Mouse (Mus musculus): ENCODE measurements around the gene Ap5s1. TPM values are rescaled to one million over a fixed set of nuclear protein-coding genes. Genes with fewer than 3 reads are reported as not detected.

Ap5s1 gene
- polyA plus RNA-seq (2016; fragmentation: Nextera tagmentation; extraction: Ambion mirVana), result 25.9 and 28.9 TPM in 2 replicates

DNA sequence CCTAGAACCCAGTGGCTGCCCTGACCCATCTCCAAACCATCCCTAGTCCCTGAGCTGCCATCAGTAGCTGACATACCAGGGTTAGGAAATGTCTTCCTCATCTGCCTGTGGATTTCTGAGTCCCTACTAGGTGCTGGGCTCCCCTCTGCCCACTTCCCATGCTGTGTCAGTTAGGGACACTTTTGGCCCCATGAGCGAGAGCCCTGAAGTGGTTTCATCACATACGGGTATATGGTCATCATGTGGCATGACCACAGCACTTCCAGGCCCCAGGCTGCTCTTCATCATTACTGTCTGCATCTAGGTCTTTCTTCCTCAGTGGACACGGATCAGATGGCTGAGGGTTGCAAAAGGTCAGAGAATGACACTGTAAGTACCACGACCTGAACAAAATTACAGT lies at the start of gene Ap5s1:
Ap5s1 (plus strand) TSS at position 301 of the 400 bp plus-strand sequence.
- Histone ChIP-seq H3K9me3 (replicated peaks) (no peaks in the 10 kb centered on the region), H3K4me1 (peaks cover 30% of the 10 kb centered on the region), H3K36me3 (peaks cover 9% of the 10 kb centered on the region), H3K27ac (replicated peaks) (no peak within 1 kb of the TSS), H3K4me3 (no peak within 1 kb of the TSS), H3K27me3 (ENCODE audit: low read depth, poor library complexity, severe bottlenecking) (no peaks in the 10 kb centered on the region)
- 85% methylated on average over 4 of the region's 4 CpGs for WGBS
- no peak for DNase-seq (ENCODE audit: low spot score)

DNA sequence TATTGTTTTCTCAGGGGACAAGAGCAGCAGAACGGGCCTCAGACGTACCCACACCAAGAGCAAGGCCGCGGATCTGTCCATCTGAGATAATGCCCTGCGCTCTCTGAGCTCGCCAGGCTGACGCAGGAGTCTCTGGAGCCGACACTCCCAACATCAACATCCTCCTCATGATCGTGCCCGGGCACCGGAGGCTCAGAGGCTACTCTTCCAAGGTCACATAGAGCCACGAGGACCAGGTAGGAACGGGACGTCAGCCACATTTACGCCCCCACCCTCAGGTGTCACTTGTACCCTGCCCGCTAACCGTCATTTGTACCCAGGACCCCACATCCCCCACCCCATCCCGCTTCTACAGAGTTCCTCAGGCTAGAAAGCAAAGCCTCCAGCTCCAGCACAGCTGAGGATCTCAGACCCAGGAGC lies 47.4 kb upstream of the Ap5s1 start:
- no peaks in the 10 kb centered on the region for H3K27me3 ChIP-seq (ENCODE audit: low read depth, poor library complexity, severe bottlenecking)
- WGBS, result under 1% methylated on average over 18 of the region's 18 CpGs
- no peaks in the 10 kb centered on the region for H3K9me3 ChIP-seq (replicated peaks)
- peak overlapping the region; percentile 95 for H3K27ac ChIP-seq (replicated peaks)
- peak overlapping the region; percentile 80 for H3K4me3 ChIP-seq
- no peak for DNase-seq (ENCODE audit: low spot score)
- peaks cover 20% of the 10 kb centered on the region; the same call in 1 of the 2 replicates for H3K36me3 ChIP-seq
- H3K4me1 ChIP-seq, result peaks cover 48% of the 10 kb centered on the region

DNA sequence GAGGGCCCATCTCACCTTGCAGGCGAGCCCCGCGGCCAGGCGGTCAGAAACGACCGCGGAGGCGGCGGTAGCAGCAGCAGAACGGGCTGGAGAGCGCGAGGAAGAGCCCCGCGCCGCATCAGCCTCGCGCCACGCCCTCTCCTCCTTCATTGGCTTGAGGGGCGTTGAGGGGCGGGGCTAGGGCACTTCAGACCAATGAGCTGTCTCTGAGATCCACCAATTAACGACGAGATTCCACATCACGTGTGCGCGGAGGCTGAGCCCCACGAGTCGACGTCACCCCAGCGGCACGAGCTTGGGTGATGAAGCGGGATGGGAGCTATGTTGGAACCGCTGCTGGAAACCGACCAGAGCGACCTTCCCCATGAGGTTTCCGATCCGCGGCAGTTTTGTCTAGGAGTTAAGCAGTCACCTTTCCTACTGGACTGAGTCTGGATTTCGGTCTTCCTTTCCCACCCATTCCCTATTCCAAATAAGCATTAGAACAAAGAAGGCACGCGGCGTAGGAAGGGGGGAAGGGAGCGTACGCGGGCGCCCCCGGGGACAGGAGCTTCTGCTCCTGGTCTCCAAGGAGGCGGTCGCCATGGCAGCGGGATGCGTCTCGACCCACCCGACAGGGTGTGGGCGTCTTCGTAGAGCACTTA lies 46.8 kb upstream of the Ap5s1 start, which contains the start of gene 1700037H04Rik:
1700037H04Rik (minus strand) TSS at position 144 of the 644 bp plus-strand sequence.
- H3K4me3 ChIP-seq, result peak within 1 kb of the TSS; percentile 80
- H3K27me3 ChIP-seq (ENCODE audit: low read depth, poor library complexity, severe bottlenecking), result no peaks in the 10 kb centered on the region
- peaks cover 14% of the 10 kb centered on the region; the same call in 1 of the 2 replicates for H3K36me3 ChIP-seq
- H3K27ac ChIP-seq (replicated peaks), result peak within 1 kb of the TSS; percentile 95
- peaks cover 44% of the 10 kb centered on the region for H3K4me1 ChIP-seq
- DNase-seq (ENCODE audit: low spot score), result peak; percentile 96
- WGBS, result under 1% methylated on average over 54 of the region's 54 CpGs
- no peaks in the 10 kb centered on the region; the same call in 1 of the 2 replicates for H3K9me3 ChIP-seq (replicated peaks)

DNA sequence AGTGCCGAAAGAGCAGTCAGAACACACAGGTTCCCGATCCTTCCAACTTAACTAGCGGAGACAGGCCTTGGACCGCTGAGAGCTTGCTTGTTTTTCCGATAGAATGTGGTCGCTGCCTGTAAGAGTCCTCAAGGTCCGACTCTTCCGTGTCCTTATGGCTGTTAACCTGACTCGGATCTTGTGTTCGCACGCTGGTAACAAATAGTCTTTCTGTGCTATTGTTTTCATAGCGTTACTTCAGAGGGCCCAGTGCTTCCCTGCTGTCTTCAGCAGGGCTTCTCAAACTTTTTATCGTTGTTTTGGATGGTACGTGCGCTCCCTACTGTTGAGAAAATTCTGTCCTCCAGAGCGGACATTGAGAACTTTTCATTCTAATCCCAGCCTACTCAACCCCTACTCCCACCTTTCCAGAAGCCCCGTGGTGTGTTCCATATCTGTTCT lies 46.2 kb upstream of the Ap5s1 start:
- no peak for DNase-seq (ENCODE audit: low spot score)
- Histone ChIP-seq H3K27me3 (ENCODE audit: low read depth, poor library complexity, severe bottlenecking) (no peaks in the 10 kb centered on the region), H3K36me3 (peaks cover 8% of the 10 kb centered on the region; the same call in 1 of the 2 replicates), H3K4me1 (peaks cover 44% of the 10 kb centered on the region), H3K9me3 (replicated peaks) (no peaks in the 10 kb centered on the region; the same call in 1 of the 2 replicates), H3K27ac (replicated peaks) (peak overlapping the region; percentile 95), H3K4me3 (peak overlapping the region; percentile 80)
- under 1% methylated on average over 17 of the region's 17 CpGs for WGBS

DNA sequence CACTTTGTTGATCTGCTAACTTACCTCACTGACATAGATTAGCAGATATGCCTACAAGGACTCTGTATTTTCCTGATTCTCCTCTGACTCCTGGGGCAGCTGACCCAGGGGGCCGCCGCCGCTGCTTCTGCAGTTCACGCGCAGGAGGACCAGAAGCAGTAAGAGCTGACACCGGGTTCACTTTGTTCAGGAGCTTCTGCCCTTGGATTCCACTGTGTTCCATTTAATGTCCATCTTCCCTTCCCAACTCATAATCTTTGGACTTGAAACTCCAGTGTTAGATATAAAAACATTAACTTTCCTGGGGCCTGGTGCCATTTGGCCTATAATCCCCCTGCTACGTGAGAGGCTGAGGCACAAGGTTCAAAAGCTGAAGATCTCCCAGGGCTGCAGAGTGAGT lies 43.0 kb upstream of the Ap5s1 start:
- no peak for DNase-seq (ENCODE audit: low spot score)
- no peaks in the 10 kb centered on the region for H3K36me3 ChIP-seq
- H3K4me3 ChIP-seq, result no peak overlapping the region
- WGBS, result 76% methylated on average over 7 of the region's 7 CpGs
- no peak overlapping the region for H3K27ac ChIP-seq (replicated peaks)
- no peaks in the 10 kb centered on the region; the same call in 1 of the 2 replicates for H3K9me3 ChIP-seq (replicated peaks)
- no peaks in the 10 kb centered on the region for H3K27me3 ChIP-seq (ENCODE audit: low read depth, poor library complexity, severe bottlenecking)
- peaks cover 18% of the 10 kb centered on the region for H3K4me1 ChIP-seq

DNA sequence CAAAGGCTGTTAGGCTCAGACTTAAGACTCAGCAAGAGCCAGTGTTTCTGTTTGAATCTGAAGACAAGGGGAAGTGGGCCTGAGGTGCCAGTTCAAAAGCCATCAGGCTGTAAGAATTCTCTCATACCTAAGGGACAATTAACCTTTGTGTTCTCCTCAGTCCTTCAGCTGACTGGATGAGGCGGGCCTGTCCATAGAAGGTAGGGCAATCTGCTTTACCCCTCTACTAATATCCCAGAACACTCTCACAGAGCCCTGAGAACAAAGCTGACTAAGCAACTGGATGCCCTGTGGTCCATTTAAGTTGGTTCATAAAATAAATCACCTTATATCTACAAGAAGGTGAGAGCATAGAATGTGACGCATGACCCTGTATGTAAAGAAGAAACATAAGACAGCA lies 40.7 kb upstream of the Ap5s1 start:
- no peak for DNase-seq (ENCODE audit: low spot score)
- WGBS, result 89% methylated on average over 2 of the region's 2 CpGs
- Histone ChIP-seq H3K27ac (replicated peaks) (no peak overlapping the region), H3K36me3 (no peaks in the 10 kb centered on the region), H3K4me1 (peaks cover 14% of the 10 kb centered on the region), H3K9me3 (replicated peaks) (no peaks in the 10 kb centered on the region; the same call in 1 of the 2 replicates), H3K4me3 (no peak overlapping the region), H3K27me3 (ENCODE audit: low read depth, poor library complexity, severe bottlenecking) (peaks cover 20% of the 10 kb centered on the region)

DNA sequence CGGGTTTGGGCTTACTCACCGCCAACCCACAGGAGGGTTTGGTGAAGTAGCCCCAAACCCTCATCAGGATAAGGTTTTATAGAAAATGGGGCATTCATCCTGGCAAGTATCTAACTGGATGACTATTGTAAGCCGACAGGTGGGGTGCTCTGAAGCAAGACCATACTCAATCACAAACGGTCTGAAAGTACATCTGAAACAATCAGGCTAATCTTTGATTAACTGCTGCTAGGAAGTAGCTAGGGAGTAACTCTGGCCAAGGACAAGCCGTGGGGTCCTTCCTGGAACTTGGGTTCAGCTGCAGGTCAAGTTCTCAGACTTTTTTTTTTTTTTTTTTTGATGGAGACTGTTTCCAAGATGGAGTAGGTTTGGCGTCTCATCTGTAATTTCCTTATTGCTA lies 38.9 kb upstream of the Ap5s1 start:
- peaks cover 4% of the 10 kb centered on the region; the same call in 1 of the 2 replicates for H3K36me3 ChIP-seq
- H3K27ac ChIP-seq (replicated peaks), result no peak overlapping the region
- 89% methylated on average over 6 of the region's 6 CpGs for WGBS
- H3K4me3 ChIP-seq, result no peak overlapping the region
- H3K27me3 ChIP-seq (ENCODE audit: low read depth, poor library complexity, severe bottlenecking), result peaks cover 38% of the 10 kb centered on the region
- no peak for DNase-seq (ENCODE audit: low spot score)
- no peaks in the 10 kb centered on the region; the same call in 1 of the 2 replicates for H3K9me3 ChIP-seq (replicated peaks)
- H3K4me1 ChIP-seq, result peaks cover 27% of the 10 kb centered on the region

DNA sequence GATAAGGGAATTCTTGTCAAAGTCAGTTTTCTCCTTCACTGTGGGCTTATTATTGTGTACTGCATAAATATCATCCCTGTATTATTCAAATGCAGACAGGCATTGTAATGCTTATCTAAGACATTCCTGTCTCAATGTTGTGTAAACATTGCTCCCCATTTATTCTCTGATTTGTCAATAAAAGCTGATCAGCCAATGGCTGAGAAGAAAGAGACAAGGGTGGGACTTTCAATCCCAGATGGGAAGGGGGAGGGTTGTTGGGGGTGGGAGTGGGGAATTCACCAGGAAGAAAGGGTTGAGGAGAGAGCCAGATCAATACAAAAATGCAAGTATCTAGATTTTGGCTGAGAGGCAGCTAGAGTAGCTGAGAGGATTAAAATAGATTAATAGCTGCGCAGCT lies 38.0 kb upstream of the Ap5s1 start:
- Histone ChIP-seq H3K27me3 (ENCODE audit: low read depth, poor library complexity, severe bottlenecking) (peaks cover 47% of the 10 kb centered on the region), H3K4me3 (no peak overlapping the region), H3K4me1 (peaks cover 28% of the 10 kb centered on the region), H3K36me3 (peaks cover 4% of the 10 kb centered on the region; the same call in 1 of the 2 replicates), H3K9me3 (replicated peaks) (no peaks in the 10 kb centered on the region; the same call in 1 of the 2 replicates), H3K27ac (replicated peaks) (no peak overlapping the region)
- no peak for DNase-seq (ENCODE audit: low spot score)
- WGBS, result 66% methylated on average over 1 of the region's 1 CpGs

DNA sequence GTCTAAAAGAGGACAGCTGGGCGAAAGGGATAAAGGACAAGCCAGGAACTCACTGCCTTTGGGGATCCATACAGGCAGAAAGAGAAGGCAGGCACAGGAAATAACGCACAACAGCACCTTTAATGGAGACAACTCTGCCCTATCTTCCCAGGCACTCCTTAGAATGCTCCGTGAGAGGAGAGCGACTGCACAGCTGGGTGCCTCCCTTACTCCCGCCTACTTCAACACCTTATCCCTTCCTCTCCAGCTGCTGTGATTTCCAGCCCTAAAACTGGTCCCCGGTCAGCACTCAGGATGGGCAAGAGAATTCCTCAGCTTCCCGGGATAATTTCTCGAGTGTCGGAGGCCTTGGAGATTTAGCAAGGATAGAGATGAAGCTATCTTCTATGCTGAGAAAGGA lies 35.9 kb upstream of the Ap5s1 start:
- peaks cover 42% of the 10 kb centered on the region for H3K4me1 ChIP-seq
- H3K27me3 ChIP-seq (ENCODE audit: low read depth, poor library complexity, severe bottlenecking), result peaks cover 51% of the 10 kb centered on the region
- 11% methylated on average over 9 of the region's 9 CpGs for WGBS
- no peak for DNase-seq (ENCODE audit: low spot score)
- no peaks in the 10 kb centered on the region for H3K9me3 ChIP-seq (replicated peaks)
- H3K36me3 ChIP-seq, result peaks cover 7% of the 10 kb centered on the region
- H3K4me3 ChIP-seq, result peak overlapping the region; percentile 43
- no peak overlapping the region for H3K27ac ChIP-seq (replicated peaks)

DNA sequence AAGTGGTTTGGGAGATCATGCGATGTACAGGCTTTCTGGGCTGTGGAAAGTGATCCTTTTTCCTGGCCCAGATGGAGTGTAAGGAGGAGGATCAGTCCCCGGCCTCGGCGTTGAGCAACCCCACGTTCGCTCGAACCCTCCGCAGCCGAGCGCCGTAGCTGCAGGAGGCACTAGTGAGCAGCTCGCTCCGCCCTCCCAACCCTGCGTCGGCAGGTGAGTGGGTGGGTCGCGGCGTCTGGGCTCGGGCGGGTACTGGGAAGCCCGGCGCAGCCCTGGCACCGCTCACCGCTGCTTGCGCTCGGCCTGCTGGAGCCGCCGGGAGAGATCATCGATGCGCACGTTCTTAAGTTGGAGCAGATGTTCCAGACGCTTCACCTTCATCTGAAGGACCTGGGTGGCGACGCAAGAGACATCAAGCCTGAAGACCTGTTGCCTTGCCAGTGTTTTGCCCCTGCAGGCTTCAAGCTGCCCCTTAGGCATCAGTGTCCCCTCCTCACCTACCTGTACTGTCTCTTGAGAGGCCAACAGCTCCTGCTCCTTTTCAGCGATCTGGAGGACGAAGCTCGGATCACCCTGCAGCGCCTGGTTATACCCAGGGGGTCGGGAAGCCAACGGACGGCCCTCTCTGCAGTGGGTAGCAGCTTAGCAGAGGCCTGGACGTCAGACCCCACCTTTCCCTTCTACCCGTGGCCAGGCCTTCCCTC lies 35.3 kb upstream of the Ap5s1 start:
- 1% methylated on average over 43 of the region's 43 CpGs for WGBS
- H3K27ac ChIP-seq (replicated peaks), result no peak overlapping the region
- DNase-seq (ENCODE audit: low spot score), result peak; percentile 33
- H3K36me3 ChIP-seq, result peaks cover 13% of the 10 kb centered on the region
- H3K4me3 ChIP-seq, result peak overlapping the region; percentile 43
- peaks cover 51% of the 10 kb centered on the region for H3K27me3 ChIP-seq (ENCODE audit: low read depth, poor library complexity, severe bottlenecking)
- H3K9me3 ChIP-seq (replicated peaks), result no peaks in the 10 kb centered on the region
- H3K4me1 ChIP-seq, result peaks cover 48% of the 10 kb centered on the region

DNA sequence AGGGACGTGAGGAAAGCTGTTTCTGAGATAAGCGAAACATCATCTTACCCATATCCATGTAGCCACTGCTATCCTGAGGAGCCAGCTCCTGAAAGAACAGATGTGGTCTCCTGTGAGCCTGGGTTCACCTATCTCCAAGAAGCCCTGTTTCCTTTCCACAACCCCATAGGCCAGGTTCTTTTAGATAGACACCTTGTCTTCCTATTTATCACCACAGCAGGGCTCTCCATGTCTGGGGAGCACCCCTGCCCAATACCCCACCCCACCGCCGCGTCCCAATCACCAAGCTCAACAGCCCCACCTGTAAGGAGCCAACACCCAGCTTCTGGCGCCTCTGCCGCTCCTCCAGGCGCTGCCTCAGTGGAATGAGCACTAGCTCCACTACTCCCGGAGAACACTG lies 34.6 kb upstream of the Ap5s1 start:
- WGBS, result 38% methylated on average over 9 of the region's 9 CpGs
- H3K27me3 ChIP-seq (ENCODE audit: low read depth, poor library complexity, severe bottlenecking), result peaks cover 51% of the 10 kb centered on the region

DNA sequence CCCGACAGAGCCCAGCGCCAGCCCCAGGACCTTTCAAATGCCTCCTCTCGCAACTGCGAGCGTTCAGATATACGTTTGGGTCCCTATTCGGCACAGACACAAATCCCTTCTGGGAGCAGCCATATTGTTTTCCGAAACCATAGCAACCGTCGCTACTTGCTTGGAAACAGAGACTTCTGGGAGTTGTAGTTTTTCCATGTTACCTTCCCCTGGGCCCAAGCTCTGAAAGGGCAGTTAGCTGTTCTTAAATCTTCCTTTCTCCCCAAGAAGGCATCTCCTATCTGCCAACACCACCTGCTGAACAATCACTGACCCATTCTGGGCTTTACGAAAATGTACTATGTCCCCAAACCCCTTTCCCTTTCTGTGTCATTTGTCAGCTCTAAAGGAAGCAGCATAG lies 32.2 kb upstream of the Ap5s1 start:
- Histone ChIP-seq H3K27ac (replicated peaks) (no peak overlapping the region), H3K4me1 (peaks cover 69% of the 10 kb centered on the region)
- DNase-seq (ENCODE audit: low spot score), result peak; percentile 71

More for the DNA sequence above, 34.6 kb upstream of the Ap5s1 start:
- Histone ChIP-seq H3K9me3 (replicated peaks) (no peaks in the 10 kb centered on the region), H3K36me3 (peaks cover 21% of the 10 kb centered on the region), H3K4me1 (peaks cover 56% of the 10 kb centered on the region), H3K27ac (replicated peaks) (no peak overlapping the region), H3K4me3 (no peak overlapping the region)
- no peak for DNase-seq (ENCODE audit: low spot score)

More for the DNA sequence above, 32.2 kb upstream of the Ap5s1 start:
- H3K9me3 ChIP-seq (replicated peaks), result no peaks in the 10 kb centered on the region
- H3K27me3 ChIP-seq (ENCODE audit: low read depth, poor library complexity, severe bottlenecking), result peaks cover 46% of the 10 kb centered on the region
- H3K36me3 ChIP-seq, result peaks cover 34% of the 10 kb centered on the region
- H3K4me3 ChIP-seq, result peak overlapping the region; percentile 54
- WGBS, result 6% methylated on average over 11 of the region's 11 CpGs
